Mouse (Mus musculus) lung, embryonic 14.5 days (tissue): ENCODE results near the gene Pik3ip1. TPM values are rescaled to one million over a fixed set of nuclear protein-coding genes. Genes with fewer than 3 reads are reported as not detected.

ENCODE experiments used
- ATAC-seq: fragments of 200-750 bp; cut with Nextera tagmentation; 2 replicates; pipeline ENCODE4 v1.8.0; 2017; ENCODE audit warnings: mild to moderate bottlenecking, moderate TSS enrichment, moderate library complexity; ENCODE audit not compliant: insufficient read depth
- DNase-seq: peaks from one replicate; pipeline ENCODE4 v3.0.0-alpha.2; 2015
- H3K27ac ChIP-seq: fragments of 300-500 bp; sonication (generic); 2 replicates; pipeline ENCODE4 v1.5.1; 2014; ENCODE audit warnings: low read depth, mild to moderate bottlenecking, moderate library complexity
- H3K27me3 ChIP-seq: fragments of 300-500 bp; sonication (generic); 2 replicates; pipeline ENCODE4 v1.6.1; 2014; ENCODE audit warnings: low read length, control low read depth; ENCODE audit not compliant: insufficient read depth
- H3K36me3 ChIP-seq: fragments of 300-500 bp; sonication (generic); 2 replicates; pipeline ENCODE4 v1.6.1; 2014; ENCODE audit warnings: control low read depth; ENCODE audit not compliant: insufficient read depth
- H3K4me1 ChIP-seq: fragments of 300-500 bp; sonication (generic); 2 replicates; pipeline ENCODE4 v1.6.1; 2014; ENCODE audit warnings: antibody characterized with exemption, control low read depth; ENCODE audit not compliant: insufficient read depth
- H3K4me2 ChIP-seq: fragments of 300-500 bp; sonication (generic); 2 replicates; pipeline ENCODE4 v1.6.1; 2014; ENCODE audit warnings: mild to moderate bottlenecking
- H3K4me3 ChIP-seq: fragments of 300-500 bp; sonication (generic); 2 replicates; pipeline ENCODE4 v1.5.1; 2014; ENCODE audit warnings: low read depth, low read length
- H3K9ac ChIP-seq: fragments of 300-500 bp; sonication (generic); 2 replicates; pipeline ENCODE4 v1.6.1; 2014
- H3K9me3 ChIP-seq: fragments of 300-500 bp; sonication (generic); 2 replicates; pipeline ENCODE4 v1.6.1; 2016; ENCODE audit warnings: low read depth, low read length, control low read depth
- CTCF ChIP-seq: IDR thresholded peaks from 2 replicates; pipeline ENCODE4 v1.5.1; 2016; ENCODE audit warnings: antibody characterized with exemption, low read depth
- WGBS: fragments of 180-500 bp; shearing (Covaris S2); extraction: QIAGEN DNeasy Blood & Tissue Kit; methylation state at CpG from one replicate; pipeline ENCODE4 v1.1.7; 2014; 5-methylcytosine and 5-hydroxymethylcytosine counted together
- polyA plus RNA-seq: library from polyadenylated mRNA; unstranded; fragments of >200 nt; fragmentation: Nextera tagmentation; extraction: Ambion mirVana; gene quantifications from 2 replicates; pipeline ENCODE4 v1.2.1, GENCODE M21; 2014

Gene Pik3ip1
- polyA plus RNA-seq, 1 experiment from 2014 or later: 8.5 TPM

DNA sequence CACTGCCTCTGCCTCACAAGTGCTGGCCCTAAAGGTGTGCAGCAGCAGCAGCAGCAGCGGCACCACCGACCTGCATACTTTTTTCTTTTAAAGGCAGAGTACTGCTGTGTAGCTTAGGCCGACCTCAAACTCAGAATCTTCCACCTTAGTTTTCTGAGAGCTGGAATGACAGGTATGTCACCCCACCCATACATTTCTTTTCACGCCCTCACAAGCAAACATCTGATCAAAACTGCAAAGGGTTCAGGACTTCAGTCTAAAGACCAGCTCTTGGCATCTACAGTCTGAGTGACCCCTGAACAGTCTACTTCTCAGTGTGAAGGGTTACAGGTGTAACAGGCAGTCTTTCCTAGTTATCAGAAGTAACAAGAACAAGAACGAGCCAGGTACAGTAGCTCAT, 60.6 kb downstream of the Pik3ip1 start:
- Histone ChIP-seq H3K36me3 (peaks cover 13% of the 10 kb centered on the region; the same call in 1 of the 2 replicates), H3K9me3 (no peaks in the 10 kb centered on the region), H3K4me1 (no peaks in the 10 kb centered on the region), H3K4me2 (no peak overlapping the region), H3K9ac (no peak overlapping the region), H3K27me3 (no peaks in the 10 kb centered on the region), H3K4me3 (no peak overlapping the region), H3K27ac (no peak overlapping the region)
- ATAC-seq: no peak
- TF ChIP-seq CTCF: no peak
- DNase-seq: no peak
- WGBS: 75% methylated on average over 5 of the region's 5 CpGs

- ATAC-seq: no peak
- 75% methylated on average over 8 of the region's 8 CpGs for WGBS
- Histone ChIP-seq H3K36me3 (peaks cover 13% of the 10 kb centered on the region; the same call in 1 of the 2 replicates), H3K4me3 (no peak overlapping the region), H3K27ac (no peak overlapping the region), H3K4me2 (no peak overlapping the region), H3K4me1 (no peaks in the 10 kb centered on the region), H3K9me3 (no peaks in the 10 kb centered on the region), H3K9ac (no peak overlapping the region), H3K27me3 (no peaks in the 10 kb centered on the region)
- DNase-seq: no peak
- no peak for TF ChIP-seq CTCF
Observed at GRCm38 (mm10) chr11:3392526-3392925, 62.3 kb downstream of the Pik3ip1 start.

Other genes starting within 250 kb of the Pik3ip1 start
- 10.7 and 10.8 TPM in 2 replicates for gene Sfi1, start 136.9 kb upstream of the Pik3ip1 start, polyA plus RNA-seq
- 58.1 and 59.8 TPM in 2 replicates for gene Eif4enif1, start 128.0 kb upstream of the Pik3ip1 start, polyA plus RNA-seq
- gene Drg1, start 64.0 kb upstream of the Pik3ip1 start, polyA plus RNA-seq: 237 and 245 TPM in 2 replicates
- gene Patz1, start 41.5 kb upstream of the Pik3ip1 start, polyA plus RNA-seq: 60.7 and 61.3 TPM in 2 replicates
- 45.3 and 49.1 TPM in 2 replicates for gene Limk2, start 78.8 kb downstream of the Pik3ip1 start, polyA plus RNA-seq
- gene Rnf185, start 122.0 kb downstream of the Pik3ip1 start, polyA plus RNA-seq: 37.9 and 40.7 TPM in 2 replicates
- 0.46 and 0.47 TPM in 2 replicates for gene Pla2g3, start 157.9 kb downstream of the Pik3ip1 start, polyA plus RNA-seq
- 1.2 and 1.5 TPM in 2 replicates for gene Inpp5j, start 174.4 kb downstream of the Pik3ip1 start, polyA plus RNA-seq
- 100 and 110 TPM in 2 replicates for gene Selenom, start 184.3 kb downstream of the Pik3ip1 start, polyA plus RNA-seq
- 103 and 108 TPM in 2 replicates for gene Smtn, start 210.2 kb downstream of the Pik3ip1 start, polyA plus RNA-seq